Comparison of ENCODE assay signal across 17 mouse cellular contexts in the genomic region with DNA sequence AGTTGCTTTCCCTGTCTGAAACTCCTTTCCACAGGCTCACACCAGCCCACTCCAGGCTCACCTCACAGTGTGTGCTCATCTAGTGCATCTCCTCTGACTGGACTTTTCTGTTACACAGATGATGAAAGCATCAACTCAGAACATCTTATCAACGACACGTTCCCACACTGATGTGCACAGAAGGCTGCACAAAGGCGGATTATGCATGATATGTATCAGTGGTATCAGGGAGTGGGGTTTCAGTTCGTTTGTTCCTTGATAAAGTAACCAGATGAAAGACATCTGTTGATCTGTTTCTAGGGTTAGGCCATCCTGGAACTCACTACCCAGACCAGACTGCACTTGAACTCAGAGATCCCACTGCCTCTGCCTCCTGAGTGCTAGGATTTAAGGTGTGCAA. TPM values are rescaled to one million over a fixed set of nuclear protein-coding genes. Genes with fewer than 3 reads are reported as not detected.
DNase-seq lines count a peak whose midpoint lies in the region; TF ChIP-seq lines count a peak whose summit lies in the region.
"Had no signal": no experiment of that assay in that cellular context is flagged by ENCODE, and none has a peak within 500 bp of the region (broad histone marks: within the 10 kb centered on the region; RNA-seq: fewer than 3 reads in every experiment).

No protein-coding gene starts in this region.

- DNase-seq in MEL (ENCODE audit: low read depth, low spot score), result no peak
- no peak for DNase-seq in kidney, adult 18-20 months
- DNase-seq: adrenal gland, adult 2 months; adrenal gland, adult 8-10 months; adrenal gland, postnatal 10 days; adrenal gland, postnatal 14 days; adrenal gland, postnatal 25 days; adrenal gland, postnatal 36 days; B cell, adult 2 months; cerebellum, adult 11 months; cerebellum, adult 11-12 months; cerebellum, adult 18-20 months; cerebellum, adult 2 months; cerebellum, adult 8-10 months had no signal

- H3K36me3 ChIP-seq in MEL (ENCODE audit: control insufficient read depth in 1 of 2, insufficient read depth in 2 of 2, low read length in 2 of 2), result peaks cover 0 to 11% of the 10 kb centered on the region in 2 experiments; a peak in 1 of 4 replicates

- H3K27me3 ChIP-seq in MEL (ENCODE audit: control insufficient read depth in 1 of 2, insufficient read depth in 2 of 2, low read length in 2 of 2), result no peaks in the 10 kb centered on the region
- H3K27me3 ChIP-seq: CH12.LX, Patski had no signal

- peak; percentile 46 to 70; a peak in 1 of 4 replicates for TF ChIP-seq EP300 in MEL (IDR thresholded peaks at IDR 0.05; ENCODE audit: low read depth in 1 of 2, low read length in 2 of 2)

- TF ChIP-seq RAD21 in MEL (IDR thresholded peaks at IDR 0.05; ENCODE audit: low read depth, low read length), result no peak

- no peaks in the 10 kb centered on the region for H3K79me2 ChIP-seq in MEL (ENCODE audit: control insufficient read depth, insufficient read depth, low read length, poor library complexity)

- no peak for TF ChIP-seq POLR2A in MEL (IDR thresholded peaks at IDR 0.05; ENCODE audit: control insufficient read depth in 1 of 2, insufficient read depth in 1 of 2, low read depth in 1 of 2, low read length in 2 of 2, poor library complexity in 1 of 2)

- peaks cover 9 to 10% of the 10 kb centered on the region in 2 experiments for H3K4me1 ChIP-seq in MEL (ENCODE audit: control insufficient read depth in 1 of 2, insufficient read depth in 2 of 2, low read length in 2 of 2)

- no peak overlapping the region for H3K4me3 ChIP-seq in MEL (ENCODE audit: control insufficient read depth in 1 of 2, insufficient read depth in 1 of 2, low read depth in 2 of 2, low read length in 2 of 2)

- no peak overlapping the region for H3K9ac ChIP-seq in MEL (ENCODE audit: control insufficient read depth, low read depth, low read length, poor library complexity, severe bottlenecking)

- H3K9me3 ChIP-seq in MEL (replicated peaks; ENCODE audit: insufficient read depth, low read length), result no peaks in the 10 kb centered on the region
- H3K9me3 ChIP-seq: G1E had no signal

- H3K27ac ChIP-seq in MEL (ENCODE audit: control insufficient read depth, low read depth, low read length), result 0 out of 2 replicates have a peak overlapping the region, but pooled peaks have one; percentile 9

- no peak for TF ChIP-seq CTCF in MEL (IDR thresholded peaks at IDR 0.05 in 2 of 3, conservative IDR thresholded peaks at IDR 0.05 in 1 of 3; ENCODE audit: control insufficient read depth in 1 of 3, insufficient read depth in 1 of 3, low read depth in 2 of 3, low read length in 3 of 3, poor library complexity in 1 of 3, severe bottlenecking in 1 of 3)

TF ChIP-seq in MEL, 35 proteins besides CTCF, POLR2A, EP300 and RAD21:
- TF ChIP-seq KAT2A (conservative IDR thresholded peaks at IDR 0.05; ENCODE audit: low read depth, low read length), result peak; percentile 9; the same call in 1 of the 2 replicates
- TF ChIP-seq MYC (IDR thresholded peaks at IDR 0.05; ENCODE audit: low read depth, low read length), result no peak
- peak; percentile 75; the same call in 1 of the 2 replicates for TF ChIP-seq TCF12 (IDR thresholded peaks at IDR 0.05; ENCODE audit: low read depth, low read length)
- TF ChIP-seq TAL1 (IDR thresholded peaks at IDR 0.05; ENCODE audit: low read length), result no peak
- TF ChIP-seq ZC3H11A (IDR thresholded peaks at IDR 0.05; ENCODE audit: low read depth, low read length), result no peak
- peak; percentile 67 for TF ChIP-seq ETS1 (IDR thresholded peaks at IDR 0.05; ENCODE audit: low read depth, low read length)
- TF ChIP-seq SIN3A (IDR thresholded peaks at IDR 0.05; ENCODE audit: low read length), result no peak
- no peak for TF ChIP-seq MAFK (IDR thresholded peaks at IDR 0.05; ENCODE audit: borderline replicate concordance, low read depth, low read length)
- no peak for TF ChIP-seq HCFC1 (IDR thresholded peaks at IDR 0.05; ENCODE audit: low read depth, low read length)
- TF ChIP-seq GATA1 (IDR thresholded peaks at IDR 0.05; ENCODE audit: low read depth, low read length), result peak; percentile 45; the same call in 1 of the 2 replicates
- TF ChIP-seq MEF2A (IDR thresholded peaks at IDR 0.05; ENCODE audit: extremely low read depth, insufficient replicate concordance, low read depth, low read length, poor library complexity, severe bottlenecking), result no peak

RNA-seq across cellular contexts. Expression of gene Csrnp2, which starts 18.1 kb away (rescaled TPM):
- 5.3 and 5.8 TPM in 2 replicates for total RNA-seq in MEL (2012; rRNA removed)
- 1 to 10 TPM in 1 of 2 experiments, not detected in 1; 4.2 TPM for polyA plus RNA-seq in MEL (2012; ENCODE audit: insufficient read depth in 1 of 2, insufficient read length in 2 of 2, low read depth in 1 of 2, low replicate concordance in 2 of 2, missing spikeins in 1 of 2)

RNA-seq across cellular contexts. Expression of gene Tfcp2, which starts 38.4 kb away (rescaled TPM):
- total RNA-seq in MEL (2012; rRNA removed), result 15.4 and 21.5 TPM in 2 replicates
- 10 to 100 TPM in 1 of 2 experiments, not detected in 1; 20.4 TPM for polyA plus RNA-seq in MEL (2012; ENCODE audit: insufficient read depth in 1 of 2, insufficient read length in 2 of 2, low read depth in 1 of 2, low replicate concordance in 2 of 2, missing spikeins in 1 of 2)

RNA-seq across cellular contexts. Expression of gene Letmd1, which starts 44.6 kb away (rescaled TPM):
- 30.1 and 38.8 TPM in 2 replicates for total RNA-seq in MEL (2012; rRNA removed)
- polyA plus RNA-seq in MEL (2012; ENCODE audit: insufficient read depth in 1 of 2, insufficient read length in 2 of 2, low read depth in 1 of 2, low replicate concordance in 2 of 2, missing spikeins in 1 of 2), result 100 to 1,000 TPM in 1 of 2 experiments, 10 to 100 TPM in 1; 64.3 to 277 TPM
